Mouse (Mus musculus) adrenal gland, postnatal 14 days (tissue): ENCODE measurements at regions not wholly inside any gene's neighbourhood (a gene's known extent, or its start where the extent isn't known, plus 50 kb on each side); places are given as distances from the start of the nearest gene placed in this dataset.

ENCODE experiments used
- DNase-seq: peaks from one replicate; pipeline ENCODE4 v3.0.0; 2021; ENCODE audit warnings: mixed read lengths

DNA sequence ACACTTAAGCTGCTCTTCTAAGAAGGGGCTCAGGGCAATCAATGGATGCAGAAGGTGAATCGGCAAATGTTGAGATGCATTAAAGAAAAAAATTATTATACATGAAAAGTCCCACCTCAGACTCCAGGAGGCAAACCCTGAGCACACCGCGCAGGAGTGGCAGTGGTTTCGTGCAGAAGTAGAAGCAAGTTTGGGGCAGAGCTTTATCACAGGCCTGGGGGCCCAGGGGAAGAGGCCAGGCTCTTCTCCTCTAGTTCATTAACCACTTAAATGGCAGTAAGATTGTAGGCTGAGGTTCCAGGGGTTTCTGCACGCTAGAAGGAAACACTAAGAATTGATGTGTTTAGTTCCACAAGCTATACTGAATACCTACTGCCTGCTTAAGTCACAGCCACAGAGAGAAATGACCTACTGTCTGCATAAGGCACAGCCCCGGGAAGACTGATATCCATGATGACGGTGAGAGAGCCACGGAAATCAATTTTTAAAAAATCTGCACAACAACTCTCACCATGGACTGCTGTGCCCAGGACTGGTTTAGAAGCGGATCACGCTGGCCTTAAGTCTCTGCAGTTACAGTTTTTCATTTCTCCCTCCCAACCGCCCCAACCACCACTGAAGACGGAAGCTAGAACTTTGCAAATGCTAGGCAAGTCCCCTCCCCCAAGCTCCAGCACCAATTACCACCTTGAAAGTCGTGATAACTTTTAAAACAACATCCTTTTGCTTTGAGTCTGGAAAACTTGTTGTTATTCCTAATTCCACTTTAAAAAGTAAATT is 132.2 kb upstream of the Lef1 start:
- no peak for DNase-seq

DNA sequence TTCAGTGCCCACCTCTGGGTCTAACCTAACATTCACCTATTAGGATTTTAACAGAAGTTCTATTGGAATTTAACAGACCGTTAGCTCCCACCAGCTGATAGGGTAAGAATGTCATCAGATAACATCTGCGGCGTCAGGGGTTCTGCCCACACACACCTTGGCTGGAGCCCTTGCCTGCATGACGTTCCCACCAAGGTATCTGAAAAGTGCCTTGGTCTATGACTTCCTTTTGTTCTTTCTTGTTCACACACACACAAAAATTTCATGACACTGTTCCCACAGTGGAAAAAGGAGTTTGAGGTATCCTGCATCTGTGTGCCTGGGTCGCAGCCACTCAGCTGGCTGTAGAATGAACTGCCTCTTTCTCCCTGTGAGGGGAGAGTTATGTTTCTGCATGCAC is 134.1 kb upstream of the Lef1 start:
- no peak for DNase-seq

DNA sequence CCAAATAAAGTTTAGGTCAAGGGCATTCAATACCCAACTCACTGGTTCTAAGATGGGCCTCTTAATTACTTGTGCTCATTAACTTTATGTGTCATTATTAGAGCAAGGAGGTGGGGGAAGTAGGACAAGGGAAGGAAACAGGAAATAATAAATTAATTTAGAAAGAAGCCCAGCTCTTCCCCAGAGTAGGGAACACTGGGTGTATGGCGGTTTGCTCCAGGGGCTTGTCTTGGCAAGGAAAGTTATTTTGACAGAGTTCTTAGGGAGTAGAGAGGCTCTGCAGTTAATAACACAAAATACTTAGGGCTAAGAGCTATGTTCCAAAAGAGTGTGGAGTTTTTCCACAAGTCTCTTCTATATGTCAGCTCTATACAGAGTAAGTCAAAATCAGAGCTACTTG is 135.0 kb upstream of the Lef1 start:
- no peak for DNase-seq

DNA sequence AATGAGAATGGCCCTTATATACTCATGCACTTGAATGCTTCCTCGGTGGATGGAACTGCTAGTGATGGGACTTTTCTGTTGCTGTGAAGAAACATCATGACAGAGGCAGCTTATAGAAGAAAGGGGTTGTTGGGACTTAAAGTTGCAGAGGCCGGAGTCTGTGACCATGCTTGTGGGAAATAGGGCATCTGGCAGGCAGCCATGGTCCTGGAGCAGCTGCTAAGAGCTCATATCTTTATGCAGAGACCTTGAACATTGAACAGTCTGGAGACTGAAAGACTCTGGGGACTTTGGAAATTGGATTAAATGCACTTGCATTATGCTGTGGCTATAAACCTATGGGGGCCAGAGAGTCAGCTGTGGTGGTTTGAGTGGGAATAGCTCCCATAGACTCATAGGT is 138.1 kb upstream of the Lef1 start:
- DNase-seq = peak; percentile 57

DNA sequence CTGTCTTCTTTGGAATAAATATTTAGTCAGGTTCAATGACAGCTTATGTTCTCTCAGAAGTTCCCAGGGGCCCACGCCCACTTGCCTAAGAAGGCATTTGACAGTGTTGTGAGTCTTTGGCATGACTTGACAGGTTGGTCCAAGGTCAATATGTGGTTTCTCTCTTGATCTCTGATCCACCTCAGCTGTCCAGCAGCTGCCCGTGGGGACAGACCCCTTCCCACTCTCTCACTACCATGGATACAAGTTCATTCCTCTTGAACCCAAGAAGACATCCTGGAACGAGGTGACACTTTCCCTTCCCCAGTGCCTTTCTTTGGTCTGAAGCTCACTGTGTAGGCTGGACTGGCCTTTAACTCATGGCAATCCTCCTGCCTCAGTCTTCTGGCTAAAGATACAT is 145.0 kb upstream of the Lef1 start:
- DNase-seq = no peak

DNA sequence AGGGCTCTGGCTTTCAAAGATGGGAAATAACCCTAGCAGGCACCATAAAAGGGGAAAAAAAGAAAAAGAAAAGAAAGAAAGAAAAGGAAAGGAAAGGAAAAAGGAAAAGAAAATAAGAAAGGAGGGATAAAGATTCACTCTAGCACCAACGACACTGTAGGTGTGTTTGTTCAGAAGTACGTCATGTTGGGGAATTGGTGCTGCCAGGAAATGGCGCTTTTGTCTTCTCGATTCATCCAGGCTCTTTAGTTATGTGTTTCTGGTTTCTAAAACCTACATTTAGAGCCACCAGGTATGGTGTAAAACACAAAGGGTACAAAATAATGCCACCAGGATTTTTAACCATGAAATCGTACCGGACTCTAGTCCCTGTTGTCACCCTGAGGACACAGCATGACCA is 146.2 kb upstream of the Lef1 start:
- DNase-seq = no peak

DNA sequence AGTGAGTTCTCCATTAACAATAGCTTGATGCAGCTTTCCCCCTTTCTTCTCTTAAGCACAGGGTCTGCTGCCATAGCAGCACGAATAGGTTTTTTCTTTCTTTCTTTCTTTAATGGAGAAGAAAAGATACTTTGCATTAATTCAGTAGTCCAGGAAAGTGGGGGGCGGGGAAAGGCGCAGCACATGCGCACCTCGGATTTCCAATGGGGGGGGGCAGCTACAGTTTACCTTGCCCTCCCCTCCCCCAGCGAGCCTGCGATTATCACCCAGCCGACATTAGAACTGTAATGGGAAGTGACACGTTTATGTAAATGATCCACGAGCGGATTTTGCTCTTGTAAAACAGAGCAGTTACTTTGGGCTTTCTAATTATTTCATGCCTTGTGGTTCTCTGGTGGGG is 146.6 kb upstream of the Lef1 start:
- DNase-seq = no peak

DNA sequence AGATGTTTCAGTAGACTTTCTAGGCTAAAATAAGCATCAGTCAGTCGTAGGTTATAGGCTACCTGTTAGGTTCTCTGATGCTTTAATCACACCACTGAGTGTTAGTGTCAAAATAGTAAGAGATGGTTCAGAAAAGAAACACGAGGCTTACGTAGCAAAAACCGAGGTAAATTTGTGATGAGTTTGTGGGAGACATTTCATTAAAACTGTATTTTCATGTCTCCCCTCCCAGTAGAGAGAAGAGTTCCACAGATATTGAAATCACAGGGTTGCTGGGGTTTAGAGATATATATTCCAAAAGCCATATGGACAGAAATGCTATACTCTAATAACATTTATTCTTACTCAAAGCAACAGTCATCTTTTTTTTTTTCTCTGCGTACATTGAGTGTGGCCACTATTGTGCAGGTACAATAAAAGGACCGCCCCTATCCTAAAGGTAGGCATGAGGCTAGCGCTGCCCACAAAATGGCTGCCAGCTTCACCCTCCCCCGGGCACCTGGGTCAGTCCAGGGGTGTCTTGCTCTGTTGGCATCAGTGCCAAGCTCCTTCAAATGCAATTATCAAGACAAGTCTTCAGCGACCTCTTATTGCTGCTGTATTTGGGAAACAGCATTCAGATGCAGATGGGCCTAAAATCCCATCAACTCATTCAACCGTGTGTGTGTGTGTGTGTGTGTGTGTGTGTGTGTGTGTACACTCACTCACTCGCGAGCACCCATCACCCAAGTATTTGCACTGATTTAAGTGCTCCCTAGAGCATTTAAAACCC is 147.4 kb upstream of the Lef1 start:
- no peak for DNase-seq

DNA sequence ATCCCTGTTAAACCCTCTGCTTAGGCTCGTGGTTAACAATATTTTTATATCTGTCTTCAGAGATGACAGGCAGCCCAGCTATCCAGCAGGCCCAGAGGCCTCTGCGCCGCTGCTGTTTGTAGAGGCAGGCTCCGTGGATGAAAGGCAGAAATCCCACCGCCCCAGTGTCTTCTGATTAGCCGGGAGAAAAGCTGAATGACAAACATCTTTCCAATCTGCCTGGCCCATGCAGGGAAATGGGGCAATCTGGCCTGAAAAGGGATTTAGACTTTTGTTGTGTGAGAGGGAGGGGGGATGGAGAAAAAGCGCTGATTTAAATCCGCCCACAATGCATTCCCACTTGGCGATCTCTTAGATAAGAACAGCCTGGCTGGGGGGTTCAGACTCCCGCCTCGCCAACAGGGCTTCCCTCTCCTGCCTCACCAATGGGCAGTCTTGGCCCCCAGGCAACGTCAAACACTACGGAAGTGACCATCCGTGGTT is 148.1 kb upstream of the Lef1 start:
- no peak for DNase-seq

DNA sequence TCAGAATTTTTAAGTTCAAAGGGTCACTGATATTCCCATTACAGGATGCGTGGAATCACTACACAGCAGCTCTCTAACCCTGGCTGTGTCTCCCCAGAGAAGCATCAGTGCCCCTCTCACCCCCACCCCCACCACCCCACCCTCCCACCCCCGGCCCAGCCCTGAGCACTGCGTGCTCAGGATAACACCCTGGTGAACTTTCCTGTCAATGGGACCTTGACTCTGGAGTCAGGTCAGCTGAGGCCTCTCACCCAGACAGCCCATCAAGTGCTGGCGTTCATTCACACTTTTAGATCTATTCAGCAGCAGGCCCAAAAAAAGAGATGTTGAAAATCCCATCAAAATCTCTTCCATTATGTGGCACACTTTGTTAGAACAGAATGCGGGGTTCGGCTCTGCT is 148.6 kb upstream of the Lef1 start:
- no peak for DNase-seq

DNA sequence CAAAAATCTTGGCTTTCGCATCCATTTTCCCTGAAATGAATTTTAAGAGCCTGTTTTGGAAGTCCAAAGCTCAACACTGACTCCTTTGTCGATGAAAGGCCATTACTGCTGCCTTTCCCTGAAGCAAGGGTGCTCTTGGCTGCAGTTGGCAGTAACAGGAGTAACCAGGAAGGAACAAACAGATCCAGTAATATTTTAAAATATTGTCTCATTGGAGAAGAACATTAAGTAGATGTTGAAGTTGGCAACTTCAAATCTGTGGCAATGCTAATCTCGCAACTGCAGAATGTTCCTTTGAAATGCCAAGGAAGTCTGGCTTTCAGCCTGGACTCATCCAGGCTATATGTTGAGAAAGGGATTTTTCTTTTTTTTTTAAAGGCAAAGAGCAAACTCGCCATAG is 154.3 kb upstream of the Lef1 start:
- DNase-seq = no peak

DNA sequence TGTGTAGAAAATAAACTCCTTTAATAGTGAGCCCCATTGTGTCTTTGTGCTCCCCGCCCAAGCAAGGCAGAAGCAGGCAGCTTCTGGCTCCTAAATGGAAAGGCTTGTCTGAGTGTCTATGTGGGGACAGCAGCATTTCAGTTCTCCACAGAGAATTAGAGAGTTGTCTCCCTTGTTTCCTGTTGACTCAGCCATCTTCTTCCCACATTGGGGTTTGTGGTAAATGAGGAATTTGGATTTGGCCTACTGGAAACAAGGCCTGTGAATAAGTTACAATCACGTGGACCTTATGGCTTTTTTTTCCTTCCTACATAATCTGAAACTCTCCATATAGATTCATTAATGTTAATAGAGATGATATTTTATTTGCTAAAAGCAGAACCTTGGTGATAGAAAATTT is 158.9 kb upstream of the Lef1 start:
- no peak for DNase-seq

DNA sequence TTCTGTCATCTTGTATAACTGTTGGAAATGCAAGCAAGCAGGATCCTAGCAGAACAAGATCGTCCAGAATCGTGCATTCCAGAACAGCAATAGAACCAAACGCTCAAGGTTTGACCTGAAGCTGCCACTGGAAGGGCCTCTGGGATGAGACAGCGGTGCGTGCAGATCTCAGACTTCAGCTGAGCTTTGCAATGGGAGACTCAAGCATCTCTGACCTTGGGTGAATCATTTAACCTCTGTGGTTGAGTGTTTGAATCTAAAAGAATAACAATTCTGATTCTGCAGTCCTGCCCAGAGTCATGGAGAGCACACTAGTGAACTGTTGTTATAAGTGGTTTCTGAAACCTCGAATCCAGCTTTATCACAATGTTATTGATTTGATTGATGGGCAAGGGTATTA is 159.4 kb upstream of the Lef1 start:
- DNase-seq = no peak

DNA sequence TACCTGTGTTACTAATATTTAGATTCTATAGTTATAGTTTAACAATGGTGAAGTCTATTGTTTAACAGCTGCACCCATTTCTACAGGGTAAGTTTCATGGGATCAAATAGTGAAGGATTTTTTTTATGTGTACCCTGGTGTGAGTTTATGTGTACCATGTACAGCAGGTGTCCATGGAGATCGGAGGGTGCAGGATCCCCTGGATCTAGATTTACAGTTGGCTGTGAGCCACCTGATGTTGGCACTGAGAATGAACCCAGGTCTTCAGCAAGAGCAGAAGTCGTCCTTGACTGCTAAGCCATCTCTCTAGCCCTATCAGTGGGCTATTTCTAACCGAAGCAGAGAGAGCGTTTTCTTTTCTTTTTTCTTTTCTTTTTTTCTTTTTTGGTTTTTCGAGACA is 162.4 kb upstream of the Lef1 start:
- DNase-seq = no peak

DNA sequence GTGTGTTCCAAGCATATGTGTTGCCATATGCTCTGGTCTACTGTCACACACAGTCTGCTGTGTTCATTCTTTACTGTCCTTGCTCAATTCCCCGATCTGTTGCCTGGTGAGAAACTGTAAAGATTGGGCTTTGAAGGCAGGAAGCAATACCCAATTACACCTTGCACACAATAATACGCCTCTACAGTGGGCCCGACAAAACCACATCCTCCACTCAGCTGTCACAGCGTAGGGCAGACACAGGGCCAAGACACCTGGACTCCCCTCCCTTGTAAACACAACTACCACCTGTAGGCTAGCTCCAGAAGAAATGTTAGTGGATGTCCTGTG is 163.0 kb upstream of the Lef1 start:
- no peak for DNase-seq

DNA sequence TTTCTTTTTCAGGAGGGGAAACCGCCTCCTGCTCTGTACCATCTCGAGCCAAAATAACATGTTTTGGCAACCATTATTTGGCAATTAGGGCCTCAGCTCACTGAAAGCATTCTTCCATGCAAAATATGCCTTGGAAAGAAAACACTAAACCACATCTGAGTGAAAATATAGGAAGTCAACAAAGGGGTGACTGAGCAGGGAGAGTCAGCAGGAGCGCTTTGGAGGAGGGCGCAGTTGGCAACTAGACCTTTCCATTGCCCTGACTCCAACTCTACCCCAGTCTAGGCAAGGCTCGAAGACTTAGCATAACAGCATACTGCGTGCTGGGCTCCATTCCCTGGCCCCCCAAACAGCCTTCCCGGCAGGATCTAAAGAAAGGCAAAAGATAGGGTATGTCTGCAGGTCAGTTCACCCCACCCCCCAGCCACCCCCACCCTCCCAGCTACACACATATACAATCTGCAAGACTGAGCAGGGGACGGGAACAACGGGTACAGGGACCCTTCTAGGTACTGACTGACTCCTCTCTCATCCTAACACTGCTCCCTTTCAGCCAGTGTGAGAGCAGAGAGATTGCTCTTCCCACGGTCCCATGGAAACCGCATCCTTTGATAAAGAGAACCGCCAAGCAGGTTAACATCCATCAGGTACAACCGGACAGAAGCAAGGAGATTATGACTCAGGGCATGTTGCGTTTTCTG is 163.5 kb upstream of the Lef1 start:
- no peak for DNase-seq

DNA sequence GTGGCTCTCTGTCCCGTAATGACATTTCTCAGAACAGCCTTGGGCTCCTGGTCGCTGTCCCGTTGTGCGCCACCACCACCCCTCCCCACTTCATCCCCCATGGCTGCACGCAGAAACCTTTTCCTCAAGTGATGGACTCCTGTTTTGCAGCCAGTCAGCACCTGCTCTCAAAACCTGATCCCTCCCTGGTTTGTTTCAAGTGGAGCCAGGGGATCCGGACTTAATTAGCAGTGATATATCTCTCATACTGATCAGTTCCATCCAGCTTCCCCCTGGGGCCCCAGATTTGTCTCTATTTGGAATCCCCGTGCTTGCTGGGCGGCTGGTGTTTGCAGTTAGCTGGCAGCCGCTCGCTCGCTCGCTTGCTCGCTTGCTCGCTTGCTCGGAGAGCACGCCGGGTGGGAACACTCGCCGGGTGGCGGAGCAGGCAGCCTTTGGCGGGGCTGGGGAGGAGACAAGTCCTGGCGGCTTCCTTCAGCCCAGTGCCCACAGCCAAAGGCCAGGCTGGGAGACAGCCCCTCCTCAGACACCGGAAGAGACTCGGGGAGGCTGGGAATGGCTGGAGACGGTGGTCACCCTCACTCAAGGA is 164.3 kb upstream of the Lef1 start:
- peak; percentile 69 for DNase-seq

DNA sequence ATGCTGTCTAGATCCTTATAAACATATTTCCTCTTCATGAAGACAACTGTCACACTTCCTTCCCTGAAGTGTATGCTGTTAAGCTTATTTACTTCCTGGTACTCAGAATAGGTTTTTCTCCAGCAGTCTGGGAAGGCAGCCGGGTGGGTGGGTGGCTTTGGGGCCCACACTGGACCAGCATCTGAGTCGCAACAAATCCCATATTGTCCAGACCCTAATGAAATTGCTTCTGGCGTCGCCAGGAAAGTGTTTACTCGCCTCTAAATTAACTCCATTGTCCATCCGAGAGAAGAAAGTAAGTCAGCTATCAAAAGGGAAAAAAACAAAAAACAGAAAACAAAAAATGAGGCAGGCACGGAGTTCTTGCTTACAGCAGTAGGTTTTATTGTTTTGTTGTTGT is 164.9 kb upstream of the Lef1 start:
- no peak for DNase-seq

DNA sequence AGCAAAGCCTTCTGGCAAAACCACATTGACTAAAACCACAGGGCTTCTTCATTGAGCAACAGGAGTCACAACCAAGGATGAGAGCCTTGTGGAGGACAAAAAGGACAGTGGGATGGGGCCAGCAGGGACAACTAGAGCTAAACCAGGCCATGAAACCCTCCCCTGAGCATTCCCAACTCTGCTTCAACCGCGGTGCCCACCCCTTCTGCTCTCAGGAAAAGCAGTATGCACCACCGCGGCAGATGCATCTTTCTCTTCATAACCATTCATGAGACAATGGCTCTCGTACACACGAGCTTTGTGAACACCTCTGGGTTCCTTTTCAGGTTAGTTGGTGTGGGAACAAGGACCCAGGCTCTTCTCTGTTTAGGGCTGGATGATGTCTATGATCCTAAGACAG is 166.0 kb upstream of the Lef1 start:
- no peak for DNase-seq

DNA sequence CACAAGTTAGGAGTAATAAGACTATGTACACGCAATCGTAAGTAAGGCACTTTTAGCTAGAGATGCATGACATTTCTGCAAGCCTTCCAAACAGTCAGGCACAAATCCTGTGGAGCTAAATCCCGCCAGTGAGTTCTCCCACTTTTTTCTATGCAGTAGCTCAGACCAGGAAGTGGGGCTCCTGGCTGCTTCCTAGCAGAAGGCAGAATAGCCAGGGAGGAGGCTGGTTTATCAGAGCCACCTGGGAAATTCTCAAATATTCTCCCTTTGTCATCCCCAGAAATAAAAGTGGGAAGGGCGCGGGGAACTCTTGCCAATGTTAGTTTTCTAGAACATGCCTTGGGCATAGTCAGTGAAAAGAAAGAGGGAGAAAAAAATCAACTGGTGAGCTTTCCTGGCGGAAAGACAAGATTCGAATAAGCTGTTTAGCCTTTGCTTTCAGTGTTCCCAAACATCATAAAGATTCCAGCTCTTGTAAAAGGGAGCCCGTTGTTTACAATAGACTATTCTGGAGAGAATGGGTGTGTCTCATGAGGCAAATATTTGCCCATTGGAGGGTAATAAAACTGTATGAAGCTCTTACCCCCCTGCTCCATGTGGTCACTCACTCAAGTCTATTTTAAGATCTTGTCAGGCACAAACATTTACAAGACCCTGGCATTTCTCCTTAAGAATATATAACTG is 167.2 kb upstream of the Lef1 start:
- DNase-seq = no peak

DNA sequence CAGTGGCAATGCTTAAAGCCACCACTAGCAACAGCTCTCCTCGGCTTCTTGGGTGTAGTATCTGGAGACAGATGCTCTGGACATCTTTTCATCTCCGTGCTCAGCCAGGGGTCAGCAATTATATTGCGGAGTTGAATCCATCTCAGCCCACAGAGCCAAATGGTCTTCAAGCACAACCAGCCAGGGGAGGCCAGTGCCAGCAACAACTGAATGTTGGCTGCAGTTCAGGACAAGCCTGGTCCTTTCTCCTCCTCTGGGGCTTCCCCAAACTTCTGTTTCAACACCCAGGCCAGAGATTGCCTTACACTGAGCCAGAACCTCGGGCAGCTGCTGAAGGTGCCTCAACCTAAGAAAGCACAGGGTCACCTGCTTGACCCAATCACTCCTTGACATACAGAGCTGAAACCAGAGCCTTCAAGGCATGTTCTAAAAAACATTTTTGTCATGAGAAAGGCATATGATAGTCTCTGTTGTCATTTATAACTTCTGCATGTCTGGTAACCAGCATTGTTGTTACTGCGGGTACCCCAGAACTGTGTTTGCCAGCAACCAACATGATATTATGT is 169.9 kb upstream of the Lef1 start:
- DNase-seq = peak; percentile 70

DNA sequence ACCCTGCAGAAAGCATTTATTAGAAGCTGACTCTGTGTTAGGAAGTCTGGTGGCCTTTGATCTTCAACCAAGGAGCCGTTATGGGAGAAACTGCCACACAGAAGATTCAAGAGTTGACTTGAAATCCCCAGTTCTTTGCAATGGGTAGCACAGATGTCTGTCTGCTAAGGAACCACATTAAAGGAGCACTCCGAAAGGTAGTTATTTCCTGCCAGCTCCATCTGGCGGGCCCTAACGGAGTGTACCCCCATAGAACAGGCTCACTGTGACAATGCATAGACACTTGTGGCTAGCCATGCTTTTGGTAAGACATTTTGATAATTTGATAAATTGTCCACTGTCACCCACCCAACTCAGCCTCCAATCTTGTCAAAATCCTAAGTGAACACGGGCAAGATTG is 173.3 kb upstream of the Lef1 start:
- no peak for DNase-seq
